Mouse (Mus musculus): ENCODE results near the gene Esp3.
"Not testable (repeated sequence)": the region's sequence is repeated elsewhere in the genome, so short reads cannot be mapped to it uniquely, and the experiment has no call there.

Gene Esp3

GRCm38 (mm10) chr17:40631775-40632174, at the start of gene Esp3:
Gene Esp3 (plus strand): TSS chr17:40632075.
- not testable (repeated sequence) for DNase-seq

- not testable (repeated sequence) for DNase-seq
These were observed 48.0 kb upstream of the Esp3 start for GRCm38 (mm10) chr17:40583906-40584305.

DNA sequence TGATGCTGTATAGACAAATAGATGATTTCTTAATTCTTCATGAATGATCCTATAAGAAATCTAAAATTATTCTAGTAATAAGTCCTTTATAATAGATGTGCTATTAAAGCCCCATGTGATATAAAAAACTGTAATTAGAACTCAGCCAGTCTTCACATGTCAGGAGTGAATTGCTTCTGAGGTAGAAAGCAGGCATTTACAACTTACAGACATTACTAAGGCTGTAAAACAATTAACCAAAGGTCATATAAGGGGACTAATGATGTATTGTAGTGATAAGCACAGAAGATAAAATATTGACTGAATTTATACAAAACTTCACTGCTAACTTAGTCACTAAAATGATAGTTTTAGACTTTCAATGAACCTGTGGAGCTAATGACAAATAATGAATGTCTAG, 40.6 kb upstream of the Esp3 start:
- DNase-seq = no peak

- DNase-seq = no peak
These were observed 33.6 kb upstream of the Esp3 start, which contains the start of gene Esp4 for GRCm38 (mm10) chr17:40598294-40598693. Gene Esp4 (plus strand): TSS chr17:40598594.

- DNase-seq = not testable (repeated sequence)
These were observed 30.3 kb downstream of the Esp3 start for GRCm38 (mm10) chr17:40662118-40662679.

- DNase-seq = not testable (repeated sequence)
These were observed 31.4 kb downstream of the Esp3 start for GRCm38 (mm10) chr17:40663161-40663811.

All from cerebellum, postnatal 25 days (tissue).